Mouse (Mus musculus) embryo, embryonic 11.5 days (tissue): ENCODE measurements around the gene Agap1.

ENCODE experiments used
- DNase-seq: peaks from one replicate; pipeline ENCODE4 v3.0.0-alpha.2; 2012; ENCODE audit warnings: low read depth, low spot score

The Agap1 gene

DNA sequence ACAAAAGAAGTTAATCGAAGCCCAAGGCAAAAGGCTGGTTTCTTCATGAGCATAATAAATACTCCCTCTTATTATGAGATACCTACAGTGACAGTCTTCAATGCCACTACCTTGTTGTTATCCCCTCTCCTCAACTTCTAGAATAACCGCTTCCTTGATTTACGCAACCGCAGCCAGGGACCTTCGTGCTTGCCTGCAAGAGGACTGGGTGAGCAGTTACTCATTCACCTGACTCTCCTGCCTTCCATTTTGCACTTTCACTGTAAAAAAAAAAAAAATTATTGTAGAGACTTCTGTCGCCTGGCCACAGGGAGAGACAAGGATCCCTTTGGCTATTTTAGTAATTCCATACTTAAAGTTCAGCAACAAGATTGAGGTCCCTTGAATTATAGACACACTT lies 478.4 kb downstream of the Agap1 start:
- DNase-seq, result no peak

DNA sequence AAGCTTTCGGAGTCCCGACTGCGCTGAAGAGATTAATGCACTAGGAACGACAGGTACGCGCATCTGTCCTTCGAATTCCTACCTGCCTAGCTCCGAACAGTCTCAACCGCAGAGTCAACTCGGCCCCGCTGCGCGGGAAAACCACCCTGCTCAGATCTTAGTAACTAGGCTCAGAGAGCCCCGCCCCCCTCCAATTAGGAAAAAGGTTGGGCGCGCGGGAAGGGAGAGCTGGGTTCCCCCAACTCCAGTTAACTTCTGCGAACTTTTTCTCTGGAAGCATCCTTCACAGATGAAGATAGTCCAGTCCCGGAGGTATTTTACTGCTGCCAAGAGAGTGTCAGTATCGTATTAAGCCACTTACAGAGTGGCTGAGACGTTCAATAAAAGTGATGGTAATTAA lies 479.2 kb downstream of the Agap1 start:
- DNase-seq, result no peak

DNA sequence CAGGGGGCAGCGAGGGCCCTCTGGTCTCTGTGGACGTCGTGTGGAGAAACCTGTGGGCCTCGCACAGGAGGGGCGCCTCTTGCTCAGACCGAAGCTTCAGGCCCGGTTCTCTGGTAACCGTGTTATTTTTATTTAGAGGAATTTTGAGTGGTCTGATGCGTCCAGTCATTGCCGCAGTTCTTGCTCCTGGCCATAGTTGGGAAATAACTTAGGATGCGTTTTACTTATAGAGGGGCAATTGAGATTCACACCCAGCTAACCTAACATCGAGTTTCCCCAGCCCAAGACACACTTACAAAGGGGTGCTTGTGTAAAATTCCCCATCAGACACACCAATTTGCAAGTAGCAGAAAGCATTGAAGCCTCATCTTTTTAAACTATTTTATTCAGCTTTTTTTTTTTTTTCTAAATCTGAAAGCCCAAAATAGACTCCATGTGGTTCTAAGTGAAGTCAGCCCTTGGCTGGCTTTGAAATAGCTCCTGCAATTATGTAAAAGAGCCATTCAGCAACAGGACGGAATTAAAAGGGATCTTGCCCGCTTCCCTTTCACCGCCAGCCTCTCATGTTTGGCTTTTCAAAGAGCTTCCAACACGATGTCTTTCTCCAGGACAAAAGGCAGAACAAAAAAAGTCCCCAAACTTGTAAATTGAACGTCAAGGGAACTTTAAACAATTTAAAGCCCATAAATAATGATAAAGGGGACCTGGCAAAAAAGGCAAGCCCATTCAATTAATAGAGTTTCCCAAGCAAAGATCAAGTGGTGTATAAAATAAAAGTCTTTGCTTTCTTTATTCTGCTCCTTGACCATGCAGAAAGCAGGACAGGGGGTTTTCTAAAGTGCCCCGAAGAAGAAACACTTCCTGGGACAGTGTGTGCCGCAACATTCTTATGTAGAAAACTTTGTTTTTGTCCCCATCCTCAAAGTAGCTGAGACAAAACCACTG lies 480.0 kb downstream of the Agap1 start:
- DNase-seq, result no peak

DNA sequence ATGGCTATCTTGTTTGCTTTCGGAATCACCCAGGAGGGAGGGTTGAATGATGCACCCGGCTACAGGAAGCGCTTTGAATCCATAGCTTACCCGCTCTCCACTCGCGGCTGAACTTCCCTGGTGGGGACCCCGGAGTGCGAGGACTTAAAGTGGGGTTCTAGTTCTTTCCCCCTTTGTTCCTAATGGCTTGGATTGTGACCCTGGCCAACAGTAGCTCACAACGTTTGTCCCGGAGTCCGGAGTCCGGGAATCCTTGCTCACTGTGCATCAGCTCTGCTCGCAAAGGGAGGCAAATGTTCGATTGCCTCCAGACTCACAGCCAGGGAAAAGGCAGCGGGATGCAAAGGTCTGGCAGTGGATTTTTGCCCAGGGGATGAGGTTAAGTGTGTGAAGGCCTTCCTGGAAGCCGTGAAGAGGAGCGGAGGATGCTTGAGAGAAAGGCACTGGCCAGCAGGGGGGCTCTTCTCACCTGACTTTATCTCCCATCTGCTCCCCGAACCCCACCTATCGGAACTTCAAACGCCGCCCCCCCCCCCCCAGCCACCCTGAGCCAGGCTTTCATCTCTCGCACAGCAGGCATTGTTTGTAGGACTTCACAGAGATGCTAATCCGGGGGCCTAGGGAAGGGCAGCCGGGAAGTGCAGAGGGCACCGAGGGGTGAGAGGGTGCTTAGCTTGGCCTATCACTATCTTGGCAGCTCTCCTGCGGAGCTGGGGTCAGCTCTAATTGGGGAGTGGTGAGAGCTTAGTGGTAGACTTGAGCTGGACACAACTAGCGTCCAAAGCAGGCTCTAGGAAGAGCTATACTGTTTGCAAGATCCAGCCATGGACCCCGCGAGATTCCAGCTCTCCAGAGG lies 481.1 kb downstream of the Agap1 start:
- DNase-seq, result no peak

DNA sequence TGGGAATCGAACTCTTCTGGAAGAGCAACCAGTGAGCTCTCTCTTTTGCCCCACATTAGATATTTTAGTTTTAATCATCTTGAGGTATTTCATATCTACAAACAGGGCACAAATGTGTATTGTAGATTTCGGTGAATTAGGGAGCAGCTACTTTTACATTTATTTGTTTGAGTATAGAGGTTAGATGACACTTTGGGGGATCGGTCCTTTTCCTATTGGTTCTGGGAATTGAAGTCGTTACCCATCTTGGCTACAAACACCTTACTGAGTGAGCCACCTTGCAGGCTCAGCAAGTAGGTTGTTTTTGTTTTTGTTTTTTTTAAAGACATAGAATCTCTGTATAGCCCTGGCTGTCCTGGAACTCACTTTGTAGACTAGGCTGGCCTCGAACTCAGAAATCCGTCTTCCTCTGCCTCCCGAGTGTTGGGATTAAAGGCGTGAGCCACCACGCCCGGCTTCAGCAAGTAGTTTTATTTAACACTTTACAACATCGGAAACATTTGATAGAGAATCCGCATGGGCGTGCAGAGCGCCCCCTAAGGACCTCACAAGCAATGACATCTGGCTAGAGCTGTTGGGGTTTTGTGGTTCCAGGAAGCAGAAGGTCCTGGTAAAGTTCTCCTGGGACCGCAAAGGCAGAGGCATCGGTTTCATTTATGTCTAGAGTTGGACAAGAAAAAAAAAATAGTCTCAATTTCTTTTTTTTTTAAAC lies 484.4 kb downstream of the Agap1 start:
- DNase-seq, result no peak

DNA sequence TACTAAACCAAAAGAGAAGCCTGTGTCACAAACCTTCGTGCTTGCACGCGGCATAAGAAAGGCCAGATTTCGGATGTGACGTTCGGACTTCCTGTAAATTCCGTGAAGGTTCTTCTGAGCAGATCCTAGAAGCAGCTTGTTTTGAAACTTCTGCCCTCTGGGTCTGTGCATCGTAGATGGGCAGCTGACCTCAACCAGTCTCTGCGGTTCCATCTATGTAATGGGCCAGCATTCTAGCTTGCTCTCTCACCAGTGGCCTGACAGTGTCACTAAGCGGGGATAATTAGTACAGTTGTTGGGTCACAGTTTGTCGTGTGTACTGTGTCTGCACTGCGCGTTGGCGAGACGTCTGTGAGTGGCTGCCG lies 485.0 kb downstream of the Agap1 start:
- no peak for DNase-seq

DNA sequence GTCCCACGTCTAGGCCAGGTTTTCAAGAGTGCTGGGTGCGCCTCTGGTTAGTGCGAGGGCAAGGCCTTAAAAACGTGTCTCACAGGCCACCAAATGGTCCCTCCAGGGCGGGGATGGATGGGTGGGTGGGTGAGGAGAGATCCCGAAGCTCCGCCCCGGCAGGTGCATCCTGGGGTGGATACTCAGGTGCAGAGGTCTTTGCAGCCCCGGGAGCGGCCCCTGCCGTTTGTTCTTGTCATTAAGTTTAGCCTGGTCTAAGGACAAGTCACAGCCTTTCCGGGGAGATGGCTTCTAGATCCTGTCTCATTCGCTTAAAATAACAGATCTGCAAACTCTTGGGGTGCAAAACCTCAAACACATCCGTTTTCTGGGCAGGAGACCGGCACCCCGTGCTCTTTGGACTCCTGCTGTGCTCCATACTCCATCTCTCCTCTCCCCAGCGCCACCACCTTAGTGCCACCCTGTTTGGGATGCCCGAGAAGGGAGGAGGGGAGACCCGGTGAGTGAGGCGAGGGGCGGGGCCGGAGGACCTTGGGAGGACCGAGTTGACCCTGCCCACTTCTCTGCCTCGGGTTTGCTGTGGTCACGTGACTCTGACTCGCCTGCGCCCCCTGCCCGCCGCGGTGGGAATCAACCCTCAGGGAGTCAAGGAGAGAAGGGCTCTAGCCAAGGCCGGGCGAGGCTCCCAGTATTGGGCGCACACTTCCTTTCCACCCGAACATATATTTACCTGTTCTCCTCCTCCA lies 485.5 kb downstream of the Agap1 start:
- no peak for DNase-seq

DNA sequence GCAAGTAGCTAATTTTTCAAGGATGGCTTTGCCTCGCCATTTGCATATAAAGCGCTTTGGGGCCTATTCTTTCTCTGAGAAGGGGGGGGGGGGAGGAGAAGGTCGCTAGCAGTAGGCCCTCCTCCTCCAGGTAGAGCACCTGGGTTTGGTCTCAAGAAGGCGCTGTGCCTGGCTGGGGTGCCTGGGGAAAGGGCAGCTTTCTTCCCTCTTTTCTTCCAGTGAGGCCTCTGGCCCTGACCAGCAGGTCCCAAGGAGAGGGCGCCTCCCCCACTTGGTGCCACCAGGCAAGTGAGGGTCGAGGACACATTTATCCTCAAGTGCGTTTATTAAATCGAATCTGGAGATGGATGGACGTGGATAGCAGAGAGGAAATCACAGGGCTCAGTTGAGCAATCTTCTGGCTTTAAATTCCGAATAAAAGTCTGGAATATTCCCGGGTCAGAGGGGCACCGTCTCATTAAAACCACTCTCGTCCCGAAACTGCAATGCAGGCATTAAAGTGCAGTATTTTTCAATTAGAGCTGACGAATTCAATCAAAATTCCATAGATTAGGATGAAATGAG lies 486.4 kb downstream of the Agap1 start:
- DNase-seq, result no peak

DNA sequence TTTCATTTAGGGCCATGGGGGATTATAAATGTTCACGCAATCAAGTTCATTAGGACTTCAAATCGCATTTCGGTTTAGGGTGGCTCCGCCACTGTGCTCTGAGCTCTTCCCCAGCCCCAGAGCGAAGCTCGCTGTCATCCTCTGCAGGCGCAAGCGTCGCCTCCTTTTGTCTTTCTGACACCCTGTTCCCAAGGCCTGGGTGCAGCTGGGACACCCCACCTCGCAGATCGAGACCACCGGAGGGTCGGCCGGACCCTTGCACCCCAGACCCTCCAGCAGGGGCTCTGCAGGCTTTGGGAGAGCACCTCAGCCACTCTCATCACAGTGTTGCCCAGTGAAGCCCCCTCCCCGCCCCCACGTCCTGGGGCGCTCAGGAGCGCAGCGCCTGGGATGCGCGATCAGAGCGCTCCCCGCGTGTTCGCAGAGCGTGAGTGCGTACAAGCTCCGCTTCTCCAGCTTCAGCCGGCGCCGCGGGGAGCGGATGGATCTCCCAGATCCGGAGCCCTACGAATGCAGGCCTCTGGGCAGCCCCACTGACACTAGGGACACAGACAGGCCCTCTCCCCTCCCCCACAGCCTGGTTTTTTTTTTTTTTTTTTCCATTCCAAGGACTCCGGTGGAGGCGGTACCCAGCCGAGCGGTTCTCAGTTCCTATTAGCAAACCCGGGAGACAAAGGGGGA lies 487.2 kb downstream of the Agap1 start:
- no peak for DNase-seq

DNA sequence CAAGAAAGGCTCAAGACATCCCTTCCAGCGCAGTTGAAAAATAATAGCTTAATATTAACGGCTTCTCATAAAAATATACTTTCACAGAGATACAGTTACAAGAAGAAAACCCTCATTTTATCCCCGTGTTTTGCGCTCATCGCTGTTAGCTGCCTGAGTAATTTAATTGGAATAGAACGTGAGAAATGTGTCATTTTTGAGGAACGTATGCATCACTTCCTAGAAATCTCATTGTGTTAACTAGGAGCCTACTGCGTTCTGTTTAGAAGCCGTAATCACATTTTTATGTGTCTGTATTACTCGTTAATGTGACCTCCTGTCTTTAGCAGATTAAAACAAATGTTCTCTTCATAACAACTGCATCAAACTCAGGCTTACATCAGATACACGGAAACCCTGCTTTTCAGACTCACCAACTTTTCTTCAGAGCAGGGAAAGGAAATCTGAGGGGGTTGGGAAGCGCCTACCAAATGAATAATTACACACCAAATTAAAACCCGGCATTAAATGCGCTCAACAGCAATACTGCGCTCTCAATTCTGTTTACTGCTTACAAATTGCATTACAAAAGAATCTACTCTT lies 487.9 kb downstream of the Agap1 start:
- no peak for DNase-seq

DNA sequence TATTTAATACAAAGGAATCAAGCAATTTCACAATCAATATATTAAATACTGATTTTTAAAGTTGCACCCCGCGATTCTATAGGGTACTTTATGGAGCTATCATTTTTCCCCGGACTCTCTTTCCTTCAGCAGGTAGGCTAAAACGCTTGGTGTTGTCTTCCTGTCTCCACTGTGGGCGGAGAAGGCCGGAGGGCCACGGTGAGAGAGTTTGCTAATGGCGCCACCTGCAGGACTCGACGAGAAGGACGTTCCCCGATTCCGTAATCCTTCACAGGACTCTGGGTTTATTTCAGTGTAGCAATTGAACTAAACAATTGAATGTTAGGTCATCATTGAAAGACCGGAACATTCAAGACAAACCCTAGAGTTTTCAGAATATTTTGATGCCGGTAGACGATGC lies 488.6 kb downstream of the Agap1 start:
- no peak for DNase-seq
